Mouse (Mus musculus) adrenal gland, adult 2 months (tissue): ENCODE data around the gene Ttc19. TPM values are rescaled to one million over a fixed set of nuclear protein-coding genes. Genes with fewer than 3 reads are reported as not detected.
A peak's percentile ranks its signal among the peaks of the same experiment; 100 is the strongest.
"Not testable (repeated sequence)": the region's sequence is repeated elsewhere in the genome, so short reads cannot be mapped to it uniquely, and the experiment has no call there.

Experiments used
- DNase-seq: peaks from one replicate; pipeline ENCODE4 v3.0.0; 2021
- polyA plus RNA-seq: library from polyadenylated mRNA; depleted of rRNA; stranded (reverse); fragments of >200 nt; gene quantifications from 2 replicates; pipeline ENCODE4 v1.2.3, GENCODE M21; 2012
- total RNA-seq, 2 experiments: library from RNA; stranded (reverse); gene quantifications; 2 replicates each; pipeline ENCODE4 v1.2.3; 2021

The Ttc19 gene
- total and polyA plus RNA-seq, 3 experiments = 7.3 to 36.3 (median 31.0) TPM

GRCm38 (mm10) chr11:62284020-62284419 is 2.7 kb downstream of the Ttc19 start:
- DNase-seq = not testable (repeated sequence)

- DNase-seq = no peak
These were observed 3.7 kb downstream of the Ttc19 start for GRCm38 (mm10) chr11:62285020-62285419.

- DNase-seq = no peak
These were observed 6.4 kb downstream of the Ttc19 start for GRCm38 (mm10) chr11:62287700-62288099.

GRCm38 (mm10) chr11:62294121-62294520 is 12.8 kb downstream of the Ttc19 start:
- DNase-seq = no peak

- DNase-seq = no peak
These were observed 17.6 kb downstream of the Ttc19 start for GRCm38 (mm10) chr11:62298883-62299282.

- no peak for DNase-seq
These were observed 24.6 kb downstream of the Ttc19 start for GRCm38 (mm10) chr11:62305866-62306265.

- no peak for DNase-seq
These were observed 28.0 kb downstream of the Ttc19 start for GRCm38 (mm10) chr11:62309296-62309695.

GRCm38 (mm10) chr11:62314984-62315383 is 33.7 kb downstream of the Ttc19 start:
- no peak for DNase-seq

- no peak for DNase-seq
These were observed 36.5 kb downstream of the Ttc19 start for GRCm38 (mm10) chr11:62317746-62318145.

GRCm38 (mm10) chr11:62320097-62320496 is 38.8 kb downstream of the Ttc19 start:
- DNase-seq = no peak

- DNase-seq = no peak
These were observed 42.4 kb downstream of the Ttc19 start for GRCm38 (mm10) chr11:62323659-62324058.

- DNase-seq = no peak
These were observed 49.9 kb downstream of the Ttc19 start for GRCm38 (mm10) chr11:62331141-62331540.

- DNase-seq = peak; percentile 41
These were observed 51.0 kb downstream of the Ttc19 start for GRCm38 (mm10) chr11:62332228-62332627.

- no peak for DNase-seq
These were observed 61.7 kb downstream of the Ttc19 start for GRCm38 (mm10) chr11:62343002-62343401.

GRCm38 (mm10) chr11:62351948-62352347 is 70.7 kb downstream of the Ttc19 start:
- DNase-seq = no peak

GRCm38 (mm10) chr11:62355216-62355615 is 73.9 kb downstream of the Ttc19 start:
- no peak for DNase-seq

GRCm38 (mm10) chr11:62366879-62367278 is 85.6 kb downstream of the Ttc19 start:
- DNase-seq = no peak

- DNase-seq = no peak
These were observed 88.7 kb downstream of the Ttc19 start for GRCm38 (mm10) chr11:62369924-62370323.

GRCm38 (mm10) chr11:62371776-62372175 is 90.5 kb downstream of the Ttc19 start:
- DNase-seq = no peak

- DNase-seq = not testable (repeated sequence)
These were observed 96.1 kb downstream of the Ttc19 start for GRCm38 (mm10) chr11:62377202-62377851.
